In genomic region chr6:72141191-72141590, GRCm38 (mm10) we compare ENCODE assay signal across 26 mouse cellular contexts. TPM values are rescaled to one million over a fixed set of nuclear protein-coding genes. Genes with fewer than 3 reads are reported as not detected.
DNase-seq lines count a peak whose midpoint lies in the region; ATAC-seq lines count a peak whose summit lies in the region.
"Had no signal": no experiment of that assay in that cellular context is flagged by ENCODE, and none has a peak within 500 bp of the region (broad histone marks: within the 10 kb centered on the region; RNA-seq: fewer than 3 reads in every experiment).

No protein-coding gene starts in this region.

- H3K79me2 ChIP-seq in macrophage (ENCODE audit: inconsistent target): peaks cover 4% of the 10 kb centered on the region; the same call in 1 of the 2 replicates

- intact Hi-C loops in heart, postnatal 36 days (cut with DNase I): no loop called here

- WGBS in liver, embryonic 16.5 days (ENCODE audit: insufficient replicate concordance): 70% methylated on average over 10 of the region's 10 CpGs
- WGBS in macrophage (ENCODE audit: missing documents): 69% methylated on average over 10 of the region's 10 CpGs

- H3K27ac ChIP-seq in liver, embryonic 16.5 days (ENCODE audit: low read length): 0 out of 2 replicates have a peak overlapping the region, but pooled peaks have one; percentile 33
- peak overlapping the region; percentile 95 for H3K27ac ChIP-seq in macrophage
- H3K27ac ChIP-seq: forebrain, embryonic 15.5 days; hindbrain, embryonic 13.5 days; left cerebral cortex, adult 2 months; liver, embryonic 13.5 days; midbrain, embryonic 13.5 days; neural tube, embryonic 15.5 days had no signal

- H3K4me2 ChIP-seq in liver, embryonic 16.5 days (ENCODE audit: low read depth, low read length): no peak overlapping the region
- H3K4me2 ChIP-seq: forebrain, embryonic 15.5 days; heart, embryonic 12.5 days; hindbrain, embryonic 13.5 days; liver, embryonic 13.5 days; midbrain, embryonic 13.5 days; neural tube, embryonic 15.5 days had no signal

- no peaks in the 10 kb centered on the region for H3K27me3 ChIP-seq in liver, embryonic 16.5 days (ENCODE audit: control insufficient read depth, insufficient read depth, low read depth, low read length)
- H3K27me3 ChIP-seq: forebrain, embryonic 15.5 days; heart, embryonic 12.5 days; hindbrain, embryonic 13.5 days; liver, embryonic 13.5 days; midbrain, embryonic 13.5 days; neural tube, embryonic 15.5 days had no signal

- peaks cover 22% of the 10 kb centered on the region for H3K4me1 ChIP-seq in liver, embryonic 16.5 days (ENCODE audit: control insufficient read depth, low read depth, low read length)
- H3K4me1 ChIP-seq: forebrain, embryonic 15.5 days; hindbrain, embryonic 13.5 days; midbrain, embryonic 13.5 days; neural tube, embryonic 15.5 days had no signal

- H3K9ac ChIP-seq in liver, embryonic 16.5 days (ENCODE audit: low read depth, low read length): no peak overlapping the region
- H3K9ac ChIP-seq: forebrain, embryonic 15.5 days; heart, embryonic 12.5 days; hindbrain, embryonic 13.5 days; liver, embryonic 13.5 days; midbrain, embryonic 13.5 days; neural tube, embryonic 15.5 days had no signal

- DNase-seq in heart, adult 11 months: peak; percentile 89
- DNase-seq in heart, postnatal 36 days: no peak
- no peak for DNase-seq in liver
- peak; percentile 44 for DNase-seq in adrenal gland, postnatal 10 days
- no peak for DNase-seq in neural tube, embryonic 10.5 days (ENCODE audit: extremely low spot score, low spot score)
- DNase-seq: cerebellum, adult 18-20 months; cerebellum, postnatal 25 days; embryo, embryonic 11 days; gastrocnemius, postnatal 25 days; kidney, adult 9 months; kidney, postnatal 36 days; layer of hippocampus, adult 9-11 months; left cerebral cortex, postnatal 4 days; liver, embryonic 13.5 days; right cerebral cortex, postnatal 4 days; thymus, postnatal 14 days had no signal

- no peak overlapping the region for H3K4me3 ChIP-seq in liver, embryonic 16.5 days (ENCODE audit: low read depth, low read length)
- H3K4me3 ChIP-seq in macrophage (ENCODE audit: inconsistent target): no peak overlapping the region
- H3K4me3 ChIP-seq: forebrain, embryonic 15.5 days; heart, embryonic 12.5 days; hindbrain, embryonic 13.5 days; left cerebral cortex, adult 2 months; liver, embryonic 13.5 days; midbrain, embryonic 13.5 days; neural tube, embryonic 15.5 days had no signal

- no peaks in the 10 kb centered on the region for H3K9me3 ChIP-seq in liver, embryonic 16.5 days (replicated peaks; ENCODE audit: control insufficient read depth, low read length)
- H3K9me3 ChIP-seq: forebrain, embryonic 15.5 days; heart, embryonic 12.5 days; hindbrain, embryonic 13.5 days; liver, embryonic 13.5 days; midbrain, embryonic 13.5 days; neural tube, embryonic 15.5 days had no signal

- ATAC-seq in liver, embryonic 16.5 days (ENCODE audit: low read depth): peak; percentile 19
- ATAC-seq: activated CD4-positive, CD25-positive, alpha-beta regulatory T cell, adult 4 months; forebrain, embryonic 15.5 days; inflammation-experienced regulatory T-cells, adult 6 months; midbrain, embryonic 13.5 days had no signal

- peaks cover 70% of the 10 kb centered on the region for H3K36me3 ChIP-seq in liver, embryonic 16.5 days (ENCODE audit: control insufficient read depth, insufficient read depth)
- no peaks in the 10 kb centered on the region for H3K36me3 ChIP-seq in macrophage (ENCODE audit: inconsistent target)

RNA-seq across cellular contexts. Expression of gene St3gal5, which starts 43.8 kb away (rescaled TPM):
- total RNA-seq in heart, postnatal 36 days (2021): 10 to 100 TPM; 58.4 to 66.9 TPM
- polyA plus RNA-seq in liver, embryonic 16.5 days (2015; fragmentation: Nextera tagmentation; extraction: Ambion mirVana): 199 and 206 TPM in 2 replicates
- 100 to 1,000 TPM in 1 of 2 experiments, 10 to 100 TPM in 1; 98.6 to 160 TPM for total RNA-seq in adrenal gland, postnatal 10 days (2021)
- 100 to 1,000 TPM in 2 of 26 experiments, 10 to 100 TPM in 21, 1 to 10 TPM in 3; 6.6 to 157 (median 26.2) TPM for total RNA-seq in macrophage (2018; cell fraction: chromatin; rRNA removed)
- total RNA-seq in macrophage (2018; cell fraction: cytosol; rRNA removed): 100 to 1,000 TPM in 1 of 26 experiments, 10 to 100 TPM in 25; 16.9 to 133 (median 47.2) TPM
- total RNA-seq in macrophage (2018; cell fraction: nucleus; rRNA removed): 100 to 1,000 TPM in 4 of 26 experiments, 10 to 100 TPM in 22; 13.1 to 212 (median 57.6) TPM
- polyA plus RNA-seq in macrophage (2018): 13.3 to 105 TPM (median 18.9 TPM) in 3 replicates

Comparison
In these comparisons a context has a peak if more than half of its experiments do, and no peak if none do; other contexts are left out.
1. DNase-seq: peak in heart, adult 11 months (single experiment) and adrenal gland, postnatal 10 days (single experiment); none in heart, postnatal 36 days (0 of 2), liver (single experiment) and neural tube, embryonic 10.5 days (single experiment).